Mouse (Mus musculus): Measurements from ENCODE around the gene Arl5a.

Gene Arl5a

DNA sequence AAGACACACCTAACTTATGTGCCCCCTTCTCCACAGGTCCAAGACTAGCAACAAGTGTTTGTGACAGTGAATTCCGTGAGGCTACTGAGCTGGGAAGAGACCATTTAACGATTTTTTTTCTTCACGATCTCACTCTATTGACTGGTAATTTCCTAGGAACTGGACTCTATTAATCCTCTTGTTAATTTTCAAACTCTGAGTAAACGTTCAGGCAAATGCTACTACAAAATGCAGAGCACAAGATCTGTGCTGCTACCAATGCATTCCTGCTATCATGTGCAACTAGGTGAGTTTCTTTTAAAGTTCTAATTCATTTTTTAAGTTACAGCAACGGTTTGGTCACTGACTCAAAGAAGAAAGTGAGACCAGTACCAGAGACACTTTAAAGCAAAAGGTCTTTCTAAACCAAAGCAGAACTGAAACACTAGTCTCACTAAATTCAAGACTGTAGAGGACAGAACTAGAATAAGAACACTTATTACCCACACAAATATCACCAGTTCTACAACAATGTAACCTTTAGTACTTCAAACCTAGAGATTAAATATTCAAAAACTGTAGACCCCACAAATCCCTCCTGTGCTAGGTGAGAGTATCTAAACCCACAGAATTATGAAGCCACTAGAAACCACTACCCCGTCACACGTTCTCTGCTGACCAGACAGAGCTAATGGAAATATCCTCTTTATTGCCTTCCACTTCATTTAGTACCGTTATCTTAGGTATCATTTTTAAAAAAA lies 1.7 kb downstream of the Arl5a start:
- no peak for DNase-seq

DNA sequence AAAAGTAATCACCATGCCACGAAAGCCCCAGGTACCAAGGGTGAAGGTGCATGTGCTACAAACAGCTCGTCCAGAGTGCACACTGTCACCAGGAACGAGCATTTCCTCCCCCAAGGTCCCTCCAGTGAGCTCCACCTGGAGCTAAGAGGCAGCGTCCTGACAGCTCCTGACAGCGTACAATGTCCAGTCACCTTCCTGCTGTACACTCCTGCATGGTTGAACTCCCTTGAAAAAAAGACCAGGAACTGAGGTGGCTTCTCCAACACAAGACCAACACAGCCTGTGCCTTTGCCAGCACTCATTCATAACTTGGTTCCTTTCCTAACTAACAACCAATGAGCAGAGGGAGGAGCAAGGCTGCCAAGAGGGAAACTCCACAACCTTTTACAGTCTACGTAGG lies 3.5 kb downstream of the Arl5a start:
- no peak for DNase-seq

- no peak for DNase-seq
Measured at GRCm38 (mm10) chr2:52420001-52420710, 4.5 kb downstream of the Arl5a start.

GRCm38 (mm10) chr2:52419295-52419694 lies 5.4 kb downstream of the Arl5a start:
- DNase-seq = no peak

- DNase-seq = no peak
Measured at GRCm38 (mm10) chr2:52412524-52413037, 12.1 kb downstream of the Arl5a start.

GRCm38 (mm10) chr2:52406480-52406879 lies 18.2 kb downstream of the Arl5a start:
- no peak for DNase-seq

- DNase-seq = no peak
Measured at GRCm38 (mm10) chr2:52405238-52405637, 19.5 kb downstream of the Arl5a start.

DNA sequence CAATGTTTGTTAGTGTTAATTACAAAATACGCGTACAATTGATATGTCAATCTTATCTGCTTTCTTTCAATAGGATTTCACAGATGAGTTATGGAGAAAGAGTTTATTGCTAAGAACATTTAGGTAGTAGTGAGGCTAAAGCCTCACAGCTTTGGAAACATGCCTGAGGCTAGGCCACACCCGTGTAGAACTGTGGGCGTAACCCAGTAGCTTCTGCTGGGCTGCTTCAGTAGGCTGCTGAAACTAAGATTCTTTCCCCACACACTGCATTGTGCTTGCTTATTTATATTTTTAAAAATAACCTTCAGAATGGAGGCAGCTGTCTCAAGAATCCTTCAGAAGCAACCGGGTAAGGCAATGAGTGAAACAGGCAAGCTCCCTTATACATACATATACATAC lies 30.2 kb downstream of the Arl5a start:
- no peak for DNase-seq

DNA sequence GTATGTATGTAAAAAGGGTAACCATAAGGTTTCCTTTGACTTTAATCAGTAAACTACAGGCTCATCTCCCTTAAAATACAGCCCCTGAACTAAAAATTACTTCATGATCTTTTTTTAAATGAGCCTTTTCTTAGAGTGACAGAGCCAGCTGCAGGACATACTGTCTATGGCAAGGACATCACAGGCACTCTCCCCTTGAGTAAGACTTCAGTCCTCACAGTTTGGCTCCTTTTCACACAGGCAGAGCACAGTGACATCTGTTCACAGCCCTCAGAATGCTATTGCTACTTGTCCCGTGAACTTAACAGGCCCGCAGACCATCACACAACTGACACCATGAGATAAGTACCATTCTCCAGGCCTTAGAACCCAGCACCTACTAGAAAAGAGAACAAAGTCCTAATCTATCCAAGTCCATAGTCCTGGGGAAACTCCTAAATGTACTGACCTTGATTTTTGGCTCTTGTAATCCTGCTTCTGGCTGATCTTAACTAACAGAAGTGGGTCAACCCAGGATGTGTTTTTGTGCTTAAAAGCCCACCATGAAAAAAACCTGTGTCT lies 34.2 kb downstream of the Arl5a start:
- DNase-seq = no peak

DNA sequence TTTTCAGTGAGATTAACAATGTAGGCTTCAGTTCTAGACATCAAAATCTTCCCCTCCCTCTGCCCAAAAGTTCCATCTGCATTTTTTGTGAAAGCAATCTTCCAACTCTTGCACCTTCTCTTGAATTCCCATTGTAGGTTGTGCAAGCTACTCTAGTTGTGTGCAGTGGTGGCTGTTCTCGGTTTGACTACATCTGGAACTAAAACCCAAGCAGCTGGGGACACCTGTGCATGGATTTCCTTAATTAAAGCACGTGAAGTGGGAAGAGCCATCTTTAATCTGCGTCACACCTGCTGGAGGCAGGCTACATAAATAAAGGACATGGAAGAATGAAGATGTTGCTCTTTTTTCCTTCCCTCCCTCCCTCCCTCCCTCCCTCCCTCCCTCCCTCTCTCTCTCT lies 34.7 kb downstream of the Arl5a start:
- no peak for DNase-seq

GRCm38 (mm10) chr2:52386451-52386850 lies 38.2 kb downstream of the Arl5a start:
- DNase-seq = no peak

- no peak for DNase-seq
Measured at GRCm38 (mm10) chr2:52386037-52386436, 38.7 kb downstream of the Arl5a start.

DNA sequence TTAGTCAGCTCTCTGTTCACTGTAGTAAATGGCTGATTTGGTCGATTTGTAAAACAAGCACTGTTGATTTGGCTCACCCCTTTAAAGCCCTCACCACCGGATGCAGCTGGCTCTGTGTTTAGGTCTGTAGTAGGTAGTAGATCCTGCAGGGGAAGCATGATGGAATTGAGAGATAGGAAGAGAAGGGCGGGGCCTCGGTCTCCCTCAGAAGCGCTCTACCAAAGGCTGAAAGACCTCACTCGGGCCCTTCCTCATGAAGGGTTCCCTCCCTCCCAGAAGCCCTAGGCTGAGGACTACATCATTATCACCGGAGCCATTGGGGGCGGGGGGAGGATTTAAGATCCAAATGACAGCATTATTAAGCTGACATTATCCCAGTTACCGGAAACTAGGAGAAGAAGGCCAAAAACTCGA lies 45.8 kb downstream of the Arl5a start:
- no peak for DNase-seq

GRCm38 (mm10) chr2:52378448-52378804 lies 46.3 kb downstream of the Arl5a start, which contains the start of gene Neb:
Gene Neb, minus strand, starts transcription at chr2:52378474.
- no peak for DNase-seq

GRCm38 (mm10) chr2:52377706-52378447 lies 46.8 kb downstream of the Arl5a start:
- no peak for DNase-seq

GRCm38 (mm10) chr2:52374706-52375105 lies 50.0 kb downstream of the Arl5a start:
- no peak for DNase-seq

GRCm38 (mm10) chr2:52372480-52372879 lies 52.2 kb downstream of the Arl5a start:
- DNase-seq = no peak

- DNase-seq = no peak
Measured at GRCm38 (mm10) chr2:52372080-52372479, 52.6 kb downstream of the Arl5a start.

- DNase-seq = no peak
Measured at GRCm38 (mm10) chr2:52371066-52371465, 53.6 kb downstream of the Arl5a start.

DNA sequence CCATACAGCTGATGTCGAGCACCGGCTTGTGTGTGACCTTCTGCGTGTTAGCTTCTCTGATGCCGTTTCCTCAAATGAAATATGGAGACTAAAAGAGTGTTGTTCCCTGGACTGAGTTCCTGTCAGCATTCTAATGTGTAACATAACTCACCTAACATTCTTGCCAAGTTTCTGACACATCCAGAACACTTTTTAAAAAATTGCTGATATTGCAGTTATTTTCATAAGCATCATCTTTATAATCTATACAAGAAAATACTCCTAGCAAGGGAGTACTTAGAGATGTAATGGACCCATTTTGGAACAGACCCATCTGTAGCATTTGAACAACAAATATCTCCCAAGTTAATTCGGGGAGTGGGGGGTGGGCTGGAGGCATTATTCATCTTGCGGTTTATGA lies 55.1 kb downstream of the Arl5a start:
- no peak for DNase-seq

- no peak for DNase-seq
Measured at GRCm38 (mm10) chr2:52367665-52368064, 57.0 kb downstream of the Arl5a start.

- no peak for DNase-seq
Measured at GRCm38 (mm10) chr2:52367248-52367647, 57.5 kb downstream of the Arl5a start.

DNA sequence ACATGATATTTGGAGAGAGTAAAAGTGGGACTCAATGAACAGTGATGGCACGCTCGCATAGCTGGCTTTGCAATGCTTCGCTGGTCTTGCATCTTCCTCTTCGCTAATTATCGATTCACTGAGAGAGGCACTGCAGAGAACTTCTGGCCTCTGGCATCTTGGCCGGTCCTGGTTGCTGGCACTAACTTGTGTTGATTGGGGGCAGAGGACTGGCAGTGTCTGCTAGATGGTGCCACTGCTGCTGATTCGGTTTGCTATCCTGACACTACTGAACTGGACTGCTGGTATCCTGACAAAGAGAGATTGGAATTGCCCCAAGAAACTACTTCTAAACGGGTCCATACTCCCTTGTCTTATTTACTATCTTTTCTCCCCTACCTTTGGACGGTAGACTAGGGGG lies 63.6 kb downstream of the Arl5a start:
- DNase-seq = no peak
